Mouse (Mus musculus): ENCODE measurements at regions not wholly inside any gene's neighbourhood (a gene's known extent, or its start where the extent isn't known, plus 50 kb on each side); places are given as distances from the start of the nearest gene placed in this dataset.
A peak's percentile ranks its signal among the peaks of the same experiment; 100 is the strongest.

DNA sequence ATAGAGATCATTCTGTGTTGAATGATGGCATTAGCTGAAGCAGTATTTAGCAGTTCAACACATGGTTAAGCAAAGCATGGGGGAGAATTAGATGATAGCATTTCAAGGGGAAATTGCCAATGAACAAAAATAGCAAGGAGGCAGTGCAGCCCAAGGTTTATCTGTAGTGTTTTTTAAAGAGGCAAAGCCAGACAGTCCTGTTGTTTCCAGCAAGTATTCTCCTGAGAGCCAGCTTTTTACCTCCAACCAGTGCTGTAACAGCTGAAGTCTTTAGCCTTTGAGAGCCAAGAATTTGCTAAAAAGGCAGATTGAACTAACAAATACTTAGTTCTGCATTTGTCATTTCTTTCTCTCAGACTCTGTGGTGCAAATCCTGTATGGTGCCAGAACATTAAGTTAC, 305.1 kb upstream of the Arx start:
- H3K27ac ChIP-seq: no peak overlapping the region
- H3K27me3 ChIP-seq (ENCODE audit: insufficient read depth, low read length): no peaks in the 10 kb centered on the region
- ATAC-seq: no peak
- H3K4me1 ChIP-seq (ENCODE audit: insufficient read depth, low read length): no peaks in the 10 kb centered on the region
- H3K9ac ChIP-seq (replicated peaks; ENCODE audit: low read length): no peak overlapping the region
- TF ChIP-seq CTCF (IDR thresholded peaks at IDR 0.05; ENCODE audit: low read depth): no peak
- DNase-seq (ENCODE audit: low spot score): no peak
- no peak overlapping the region for H3K4me2 ChIP-seq (ENCODE audit: low read depth, low read length)
- H3K36me3 ChIP-seq (ENCODE audit: insufficient read depth, low read length): no peaks in the 10 kb centered on the region
- H3K4me3 ChIP-seq (ENCODE audit: low read length): no peak overlapping the region
- H3K9me3 ChIP-seq (ENCODE audit: low read length): no peaks in the 10 kb centered on the region

- DNase-seq (ENCODE audit: low spot score) (no peak), ATAC-seq (no peak)
- Histone ChIP-seq H3K4me3 (ENCODE audit: low read length) (no peak overlapping the region), H3K4me1 (ENCODE audit: insufficient read depth, low read length) (no peaks in the 10 kb centered on the region), H3K9ac (replicated peaks; ENCODE audit: low read length) (no peak overlapping the region), H3K4me2 (ENCODE audit: low read depth, low read length) (no peak overlapping the region), H3K27me3 (ENCODE audit: insufficient read depth, low read length) (no peaks in the 10 kb centered on the region), H3K27ac (no peak overlapping the region), H3K36me3 (ENCODE audit: insufficient read depth, low read length) (no peaks in the 10 kb centered on the region), H3K9me3 (ENCODE audit: low read length) (no peaks in the 10 kb centered on the region)
- WGBS: 58% methylated on average over 9 of the region's 9 CpGs
- TF ChIP-seq CTCF (IDR thresholded peaks at IDR 0.05; ENCODE audit: low read depth): no peak
Measured at GRCm38 (mm10) chrX:93002236-93002976, 283.8 kb upstream of the Arx start.

- no peak for TF ChIP-seq CTCF (IDR thresholded peaks at IDR 0.05; ENCODE audit: low read depth)
- Histone ChIP-seq H3K27ac (no peak overlapping the region), H3K36me3 (ENCODE audit: insufficient read depth, low read length) (no peaks in the 10 kb centered on the region), H3K9me3 (ENCODE audit: low read length) (no peaks in the 10 kb centered on the region), H3K4me1 (ENCODE audit: insufficient read depth, low read length) (no peaks in the 10 kb centered on the region), H3K9ac (replicated peaks; ENCODE audit: low read length) (no peak overlapping the region), H3K4me2 (ENCODE audit: low read depth, low read length) (no peak overlapping the region), H3K27me3 (ENCODE audit: insufficient read depth, low read length) (no peaks in the 10 kb centered on the region), H3K4me3 (ENCODE audit: low read length) (no peak overlapping the region)
- WGBS: 87% methylated on average over 2 of the region's 2 CpGs
- DNase-seq (ENCODE audit: low spot score) (no peak), ATAC-seq (no peak)
Measured at GRCm38 (mm10) chrX:93006681-93007080, 279.6 kb upstream of the Arx start.

GRCm38 (mm10) chrX:93011578-93011977, 274.7 kb upstream of the Arx start:
- Histone ChIP-seq H3K4me1 (ENCODE audit: insufficient read depth, low read length) (no peaks in the 10 kb centered on the region), H3K27ac (no peak overlapping the region), H3K4me2 (ENCODE audit: low read depth, low read length) (no peak overlapping the region), H3K27me3 (ENCODE audit: insufficient read depth, low read length) (no peaks in the 10 kb centered on the region), H3K4me3 (ENCODE audit: low read length) (no peak overlapping the region), H3K9me3 (ENCODE audit: low read length) (no peaks in the 10 kb centered on the region), H3K9ac (replicated peaks; ENCODE audit: low read length) (no peak overlapping the region), H3K36me3 (ENCODE audit: insufficient read depth, low read length) (no peaks in the 10 kb centered on the region)
- no peak for ATAC-seq
- WGBS: 56% methylated on average over 2 of the region's 2 CpGs
- no peak for TF ChIP-seq CTCF (IDR thresholded peaks at IDR 0.05; ENCODE audit: low read depth)
- no peak for DNase-seq (ENCODE audit: low spot score)

GRCm38 (mm10) chrX:93016391-93016790, 269.9 kb upstream of the Arx start:
- TF ChIP-seq CTCF (IDR thresholded peaks at IDR 0.05; ENCODE audit: low read depth): no peak
- Histone ChIP-seq H3K9ac (replicated peaks; ENCODE audit: low read length) (no peak overlapping the region), H3K27ac (no peak overlapping the region), H3K4me3 (ENCODE audit: low read length) (no peak overlapping the region), H3K4me1 (ENCODE audit: insufficient read depth, low read length) (no peaks in the 10 kb centered on the region), H3K4me2 (ENCODE audit: low read depth, low read length) (no peak overlapping the region), H3K9me3 (ENCODE audit: low read length) (no peaks in the 10 kb centered on the region), H3K27me3 (ENCODE audit: insufficient read depth, low read length) (no peaks in the 10 kb centered on the region), H3K36me3 (ENCODE audit: insufficient read depth, low read length) (no peaks in the 10 kb centered on the region)
- WGBS: 75% methylated on average over 3 of the region's 3 CpGs
- DNase-seq (ENCODE audit: low spot score) (no peak), ATAC-seq (no peak)

GRCm38 (mm10) chrX:93041096-93041495, 245.1 kb upstream of the Arx start:
- ATAC-seq (no peak), DNase-seq (ENCODE audit: low spot score) (no peak)
- H3K9ac ChIP-seq (replicated peaks; ENCODE audit: low read length): no peak overlapping the region
- no peak overlapping the region for H3K4me3 ChIP-seq (ENCODE audit: low read length)
- no peaks in the 10 kb centered on the region for H3K27me3 ChIP-seq (ENCODE audit: insufficient read depth, low read length)
- no peaks in the 10 kb centered on the region for H3K9me3 ChIP-seq (ENCODE audit: low read length)
- no peak overlapping the region for H3K27ac ChIP-seq
- no peak overlapping the region for H3K4me2 ChIP-seq (ENCODE audit: low read depth, low read length)
- WGBS: 67% methylated on average over 1 of the region's 1 CpGs
- no peak for TF ChIP-seq CTCF (IDR thresholded peaks at IDR 0.05; ENCODE audit: low read depth)
- no peaks in the 10 kb centered on the region for H3K4me1 ChIP-seq (ENCODE audit: insufficient read depth, low read length)
- H3K36me3 ChIP-seq (ENCODE audit: insufficient read depth, low read length): no peaks in the 10 kb centered on the region

GRCm38 (mm10) chrX:93042736-93043135, 243.5 kb upstream of the Arx start:
- 72% methylated on average over 3 of the region's 3 CpGs for WGBS
- H3K27me3 ChIP-seq (ENCODE audit: insufficient read depth, low read length): no peaks in the 10 kb centered on the region
- no peak overlapping the region for H3K4me2 ChIP-seq (ENCODE audit: low read depth, low read length)
- no peak overlapping the region for H3K9ac ChIP-seq (replicated peaks; ENCODE audit: low read length)
- DNase-seq (ENCODE audit: low spot score): peak; percentile 28
- no peak for ATAC-seq
- H3K27ac ChIP-seq: no peak overlapping the region
- H3K4me3 ChIP-seq (ENCODE audit: low read length): no peak overlapping the region
- no peaks in the 10 kb centered on the region for H3K9me3 ChIP-seq (ENCODE audit: low read length)
- H3K4me1 ChIP-seq (ENCODE audit: insufficient read depth, low read length): no peaks in the 10 kb centered on the region
- H3K36me3 ChIP-seq (ENCODE audit: insufficient read depth, low read length): no peaks in the 10 kb centered on the region
- no peak for TF ChIP-seq CTCF (IDR thresholded peaks at IDR 0.05; ENCODE audit: low read depth)
